In genomic region chr2:130178706-130179506, GRCm38 (mm10) we compare ENCODE assay signal across 8 mouse cellular contexts. TPM values are rescaled to one million over a fixed set of nuclear protein-coding genes. Genes with fewer than 3 reads are reported as not detected.
DNase-seq lines count a peak whose midpoint lies in the region; ATAC-seq and TF ChIP-seq lines count a peak whose summit lies in the region.

Gene Snrpb, minus strand, starts transcription at chr2:130179403.

- intact Hi-C loops in gastrocnemius, adult 2 months (cut with DNase I): loop anchor here (2.0 to 10.0 kb wide), 4 partner anchors 106 to 1074 kb away; partner anchors contain the start of genes Idh3b, Polr1b and Stk35
- intact Hi-C loops in left cerebral cortex, adult 2 months (cut with DNase I): loop anchor here (2.0 kb wide), 1 partner anchor 64 kb away; no protein-coding TSS in a partner anchor

- TF ChIP-seq CTCF in gastrocnemius, adult 2 months (IDR thresholded peaks at IDR 0.05): no peak
- TF ChIP-seq CTCF in hindbrain, postnatal 0 days (IDR thresholded peaks at IDR 0.05; ENCODE audit: low read depth): no peak; the same call in none of the 2 replicates
- TF ChIP-seq CTCF in left cerebral cortex, adult 2 months (IDR thresholded peaks at IDR 0.05): no peak; the same call in 1 of the 2 replicates

- H3K27me3 ChIP-seq in hindbrain, postnatal 0 days (ENCODE audit: insufficient read depth, low read length): no peaks in the 10 kb centered on the region

- under 1% methylated on average over 81 of the region's 81 CpGs for WGBS in hindbrain, postnatal 0 days

- H3K27ac ChIP-seq in gastrocnemius, adult 2 months: peak within 1 kb of the TSS; percentile 98
- H3K27ac ChIP-seq in hindbrain, postnatal 0 days: peak within 1 kb of the TSS; percentile 97
- H3K27ac ChIP-seq in left cerebral cortex, adult 2 months: peak within 1 kb of the TSS; percentile 97

- peak within 1 kb of the TSS; percentile 91 for H3K4me2 ChIP-seq in hindbrain, postnatal 0 days (ENCODE audit: low read depth, low read length)

- ATAC-seq in hindbrain, postnatal 0 days: peak; percentile 95
- ATAC-seq in megakaryocyte, adult 5-6 weeks (ENCODE audit: poor library complexity, severe bottlenecking): peak; percentile 89

- H3K9ac ChIP-seq in hindbrain, postnatal 0 days (replicated peaks; ENCODE audit: low read length): peak within 1 kb of the TSS; percentile 100

- H3K9me3 ChIP-seq in hindbrain, postnatal 0 days (ENCODE audit: low read length): no peaks in the 10 kb centered on the region

- H3K4me3 ChIP-seq in gastrocnemius, adult 2 months: peak within 1 kb of the TSS; percentile 84
- H3K4me3 ChIP-seq in hindbrain, postnatal 0 days (ENCODE audit: low read length): peak within 1 kb of the TSS; percentile 99
- H3K4me3 ChIP-seq in left cerebral cortex, adult 2 months: peak within 1 kb of the TSS; percentile 80

- peaks cover 17% of the 10 kb centered on the region for H3K36me3 ChIP-seq in hindbrain, postnatal 0 days (ENCODE audit: insufficient read depth, low read length)

- DNase-seq in WW6 (ENCODE audit: low read depth, low spot score): peak; percentile 67
- DNase-seq in cerebellum, postnatal 4 days (ENCODE audit: low spot score in 2 of 2): peak; percentile 76 to 90
- peak; percentile 94 for DNase-seq in gastrocnemius, adult 2 months
- peak; percentile 97 for DNase-seq in hindbrain, postnatal 0 days (ENCODE audit: low spot score)
- DNase-seq in left cerebral cortex, adult 2 months (ENCODE audit: extremely low spot score in 1 of 2, low spot score in 2 of 2): peak; percentile 87 to 88
- DNase-seq in right cerebral cortex, adult 2 months (ENCODE audit: low spot score in 2 of 2): peak; percentile 89 to 91
- DNase-seq in urinary bladder, postnatal 14 days (ENCODE audit: low spot score): peak; percentile 91

- H3K4me1 ChIP-seq in hindbrain, postnatal 0 days (ENCODE audit: insufficient read depth, low read length): peaks cover 13% of the 10 kb centered on the region; the same call in 1 of the 2 replicates

RNA-seq across cellular contexts. Expression of gene Snrpb, which starts in this region (rescaled TPM):
- total RNA-seq in gastrocnemius, adult 2 months (2021): 100 to 1,000 TPM; 124 to 137 TPM
- total RNA-seq in hindbrain, postnatal 0 days (2014; rRNA removed): 306 and 339 TPM in 2 replicates
- 300 and 302 TPM in 2 replicates for polyA plus RNA-seq in hindbrain, postnatal 0 days (2015; fragmentation: Nextera tagmentation; extraction: Ambion mirVana)
- total RNA-seq in left cerebral cortex, adult 2 months (2021): 100 to 1,000 TPM; 101 to 112 TPM
- 226 and 247 TPM in 2 replicates for total RNA-seq in megakaryocyte, adult 5-6 weeks (2015)
- 154 and 191 TPM in 2 replicates for total RNA-seq in megakaryocyte, adult 5-6 weeks (2017)

Comparison
In these comparisons a context has a peak if more than half of its experiments do, and no peak if none do; other contexts are left out.
1. Peak in every context shown above with its lines: DNase-seq, ATAC-seq, H3K4me3 ChIP-seq and H3K27ac ChIP-seq.